Mouse (Mus musculus): ENCODE data around the gene Spns3. TPM values are rescaled to one million over a fixed set of nuclear protein-coding genes. Genes with fewer than 3 reads are reported as not detected.

Spns3 gene
- polyA plus RNA-seq, 1 experiment from 2014 or later, result 0.95 TPM

- no peak overlapping the region for H3K27ac ChIP-seq (replicated peaks)
- H3K9ac ChIP-seq, result no peak overlapping the region
- H3K9me3 ChIP-seq (replicated peaks), result no peaks in the 10 kb centered on the region
- no peaks in the 10 kb centered on the region for H3K36me3 ChIP-seq
- H3K4me3 ChIP-seq (replicated peaks), result no peak overlapping the region
- no peak overlapping the region for H3K4me2 ChIP-seq (replicated peaks)
- no peak for ATAC-seq (ENCODE audit: insufficient number of reproducible peaks, low FRiP score, low TSS enrichment, low read depth)
- 85% methylated on average over 3 of the region's 3 CpGs for WGBS
- no peaks in the 10 kb centered on the region for H3K27me3 ChIP-seq
- H3K4me1 ChIP-seq, result no peaks in the 10 kb centered on the region
These were observed 17.4 kb downstream of the Spns3 start for GRCm38 (mm10) chr11:72532890-72533289.

- ATAC-seq (ENCODE audit: insufficient number of reproducible peaks, low FRiP score, low TSS enrichment, low read depth), result no peak
- no peaks in the 10 kb centered on the region for H3K27me3 ChIP-seq
- no peak overlapping the region for H3K4me2 ChIP-seq (replicated peaks)
- no peaks in the 10 kb centered on the region for H3K36me3 ChIP-seq
- H3K9ac ChIP-seq, result no peak overlapping the region
- H3K9me3 ChIP-seq (replicated peaks), result no peaks in the 10 kb centered on the region
- no peaks in the 10 kb centered on the region for H3K4me1 ChIP-seq
- H3K27ac ChIP-seq (replicated peaks), result no peak overlapping the region
- no peak overlapping the region for H3K4me3 ChIP-seq (replicated peaks)
- WGBS, result 67% methylated on average over 1 of the region's 1 CpGs
These were observed 18.7 kb downstream of the Spns3 start for GRCm38 (mm10) chr11:72531632-72532031.

DNA sequence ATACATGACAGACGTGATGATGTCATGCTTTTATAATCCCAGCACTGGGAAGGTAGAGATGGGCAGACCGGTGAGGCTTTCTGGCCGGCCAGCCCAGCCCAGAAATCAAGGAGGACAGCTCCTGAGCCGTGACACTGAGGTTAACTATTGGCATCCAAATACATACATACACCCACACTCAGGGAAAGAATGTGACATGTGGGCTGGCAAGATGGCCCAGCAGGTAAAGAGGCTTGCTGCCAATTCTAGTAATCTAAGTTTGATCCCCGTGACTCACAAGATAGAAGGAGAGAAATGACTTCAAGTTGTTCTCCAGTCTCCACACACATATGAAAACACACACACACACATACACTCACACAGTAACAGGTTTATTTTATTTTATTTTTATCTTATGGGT is 19.2 kb downstream of the Spns3 start:
- WGBS, result 69% methylated on average over 5 of the region's 5 CpGs
- Histone ChIP-seq H3K4me1 (no peaks in the 10 kb centered on the region), H3K36me3 (no peaks in the 10 kb centered on the region), H3K4me3 (replicated peaks) (no peak overlapping the region), H3K4me2 (replicated peaks) (no peak overlapping the region), H3K9me3 (replicated peaks) (no peaks in the 10 kb centered on the region), H3K9ac (no peak overlapping the region), H3K27me3 (no peaks in the 10 kb centered on the region), H3K27ac (replicated peaks) (no peak overlapping the region)
- no peak for ATAC-seq (ENCODE audit: insufficient number of reproducible peaks, low FRiP score, low TSS enrichment, low read depth)

- no peaks in the 10 kb centered on the region for H3K9me3 ChIP-seq (replicated peaks)
- H3K4me3 ChIP-seq (replicated peaks), result no peak overlapping the region
- H3K4me1 ChIP-seq, result no peaks in the 10 kb centered on the region
- no peak for ATAC-seq (ENCODE audit: insufficient number of reproducible peaks, low FRiP score, low TSS enrichment, low read depth)
- no peaks in the 10 kb centered on the region for H3K36me3 ChIP-seq
- WGBS, result 82% methylated on average over 4 of the region's 4 CpGs
- no peak overlapping the region for H3K9ac ChIP-seq
- no peaks in the 10 kb centered on the region for H3K27me3 ChIP-seq
- H3K27ac ChIP-seq (replicated peaks), result no peak overlapping the region
- H3K4me2 ChIP-seq (replicated peaks), result no peak overlapping the region
These were observed 24.1 kb downstream of the Spns3 start for GRCm38 (mm10) chr11:72526190-72526589.

- Histone ChIP-seq H3K4me1 (no peaks in the 10 kb centered on the region), H3K27ac (replicated peaks) (no peak overlapping the region), H3K4me3 (replicated peaks) (no peak overlapping the region), H3K9ac (no peak overlapping the region), H3K4me2 (replicated peaks) (no peak overlapping the region), H3K36me3 (no peaks in the 10 kb centered on the region), H3K27me3 (no peaks in the 10 kb centered on the region), H3K9me3 (replicated peaks) (no peaks in the 10 kb centered on the region)
- ATAC-seq (ENCODE audit: insufficient number of reproducible peaks, low FRiP score, low TSS enrichment, low read depth), result no peak
- 54% methylated on average over 4 of the region's 4 CpGs for WGBS
These were observed 26.6 kb downstream of the Spns3 start for GRCm38 (mm10) chr11:72523711-72524110.

DNA sequence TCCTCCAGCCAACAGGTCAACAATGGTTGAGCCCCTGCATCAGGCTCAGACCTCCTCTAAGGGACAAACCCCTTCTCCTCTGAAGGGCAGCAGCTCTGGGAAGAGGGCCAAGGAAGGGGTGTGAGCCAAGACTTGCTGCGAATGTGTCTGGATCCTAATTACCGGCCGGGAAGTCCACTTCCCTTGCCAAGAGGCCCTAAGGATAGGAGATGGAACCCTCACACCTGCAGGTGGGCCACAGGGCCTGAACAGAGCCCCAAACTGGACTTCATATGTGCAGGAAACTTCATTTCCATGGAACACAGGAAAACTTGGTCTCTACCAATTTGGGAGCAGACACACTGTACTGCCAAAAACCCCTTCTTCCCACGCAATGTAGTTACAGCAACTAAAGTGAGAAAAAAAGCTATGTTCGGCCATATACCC is 27.7 kb downstream of the Spns3 start:
- no peak overlapping the region for H3K27ac ChIP-seq (replicated peaks)
- H3K9me3 ChIP-seq (replicated peaks), result no peaks in the 10 kb centered on the region
- H3K36me3 ChIP-seq, result no peaks in the 10 kb centered on the region
- no peaks in the 10 kb centered on the region for H3K27me3 ChIP-seq
- WGBS, result 63% methylated on average over 5 of the region's 5 CpGs
- ATAC-seq (ENCODE audit: insufficient number of reproducible peaks, low FRiP score, low TSS enrichment, low read depth), result no peak
- H3K9ac ChIP-seq, result no peak overlapping the region
- no peaks in the 10 kb centered on the region for H3K4me1 ChIP-seq
- H3K4me3 ChIP-seq (replicated peaks), result no peak overlapping the region
- no peak overlapping the region for H3K4me2 ChIP-seq (replicated peaks)

- ATAC-seq (ENCODE audit: insufficient number of reproducible peaks, low FRiP score, low TSS enrichment, low read depth), result no peak
- Histone ChIP-seq H3K9ac (no peak overlapping the region), H3K4me1 (no peaks in the 10 kb centered on the region), H3K27me3 (no peaks in the 10 kb centered on the region), H3K4me3 (replicated peaks) (no peak overlapping the region), H3K36me3 (no peaks in the 10 kb centered on the region), H3K9me3 (replicated peaks) (no peaks in the 10 kb centered on the region), H3K27ac (replicated peaks) (no peak overlapping the region), H3K4me2 (replicated peaks) (no peak overlapping the region)
- WGBS, result 71% methylated on average over 5 of the region's 5 CpGs
These were observed 28.4 kb downstream of the Spns3 start for GRCm38 (mm10) chr11:72521598-72522541.

GRCm38 (mm10) chr11:72519895-72520294 is 30.4 kb downstream of the Spns3 start:
- H3K36me3 ChIP-seq, result no peaks in the 10 kb centered on the region
- H3K9me3 ChIP-seq (replicated peaks), result no peaks in the 10 kb centered on the region
- H3K4me3 ChIP-seq (replicated peaks), result no peak overlapping the region
- H3K9ac ChIP-seq, result no peak overlapping the region
- no peak overlapping the region for H3K4me2 ChIP-seq (replicated peaks)
- no peaks in the 10 kb centered on the region for H3K27me3 ChIP-seq
- H3K4me1 ChIP-seq, result no peaks in the 10 kb centered on the region
- 66% methylated on average over 3 of the region's 3 CpGs for WGBS
- no peak for ATAC-seq (ENCODE audit: insufficient number of reproducible peaks, low FRiP score, low TSS enrichment, low read depth)
- H3K27ac ChIP-seq (replicated peaks), result no peak overlapping the region

- Histone ChIP-seq H3K36me3 (no peaks in the 10 kb centered on the region), H3K9ac (no peak overlapping the region), H3K4me1 (no peaks in the 10 kb centered on the region), H3K9me3 (replicated peaks) (no peaks in the 10 kb centered on the region), H3K4me2 (replicated peaks) (no peak overlapping the region), H3K27ac (replicated peaks) (no peak overlapping the region), H3K27me3 (no peaks in the 10 kb centered on the region), H3K4me3 (replicated peaks) (no peak overlapping the region)
- 72% methylated on average over 4 of the region's 4 CpGs for WGBS
- no peak for ATAC-seq (ENCODE audit: insufficient number of reproducible peaks, low FRiP score, low TSS enrichment, low read depth)
These were observed 31.1 kb downstream of the Spns3 start for GRCm38 (mm10) chr11:72519189-72519588.

DNA sequence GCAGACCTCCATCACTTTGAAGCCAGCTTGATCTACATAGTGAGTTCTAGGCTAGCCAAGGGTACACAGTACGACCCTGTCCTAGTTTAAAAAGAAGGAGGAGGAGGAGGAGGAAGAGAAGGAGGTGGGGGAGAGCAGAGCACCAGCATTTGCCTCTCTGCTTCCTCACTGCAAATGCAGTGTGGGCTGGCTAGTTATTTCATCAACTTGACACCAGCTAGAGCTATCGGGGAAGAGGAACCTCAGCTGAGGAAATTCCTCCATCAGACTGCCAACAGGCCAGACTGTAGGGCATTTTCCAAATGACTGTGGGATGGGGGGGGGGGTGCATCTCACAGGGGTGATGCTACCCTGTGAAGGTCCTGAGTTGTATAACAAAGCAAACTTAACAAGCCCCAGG is 31.9 kb downstream of the Spns3 start:
- Histone ChIP-seq H3K27ac (replicated peaks) (no peak overlapping the region), H3K27me3 (no peaks in the 10 kb centered on the region), H3K9ac (no peak overlapping the region), H3K4me3 (replicated peaks) (no peak overlapping the region), H3K36me3 (no peaks in the 10 kb centered on the region), H3K9me3 (replicated peaks) (no peaks in the 10 kb centered on the region), H3K4me1 (no peaks in the 10 kb centered on the region), H3K4me2 (replicated peaks) (no peak overlapping the region)
- 38% methylated on average over 2 of the region's 2 CpGs for WGBS
- no peak for ATAC-seq (ENCODE audit: insufficient number of reproducible peaks, low FRiP score, low TSS enrichment, low read depth)

- Histone ChIP-seq H3K36me3 (no peaks in the 10 kb centered on the region), H3K4me1 (no peaks in the 10 kb centered on the region), H3K27ac (replicated peaks) (no peak overlapping the region), H3K4me2 (replicated peaks) (no peak overlapping the region), H3K9me3 (replicated peaks) (no peaks in the 10 kb centered on the region), H3K27me3 (no peaks in the 10 kb centered on the region), H3K4me3 (replicated peaks) (no peak overlapping the region), H3K9ac (no peak overlapping the region)
- no peak for ATAC-seq (ENCODE audit: insufficient number of reproducible peaks, low FRiP score, low TSS enrichment, low read depth)
- 55% methylated on average over 3 of the region's 3 CpGs for WGBS
These were observed 35.3 kb downstream of the Spns3 start for GRCm38 (mm10) chr11:72514967-72515366.

GRCm38 (mm10) chr11:72508651-72509050 is 41.7 kb downstream of the Spns3 start:
- H3K27ac ChIP-seq (replicated peaks), result no peak overlapping the region
- H3K4me3 ChIP-seq (replicated peaks), result no peak overlapping the region
- H3K27me3 ChIP-seq, result no peaks in the 10 kb centered on the region
- ATAC-seq (ENCODE audit: insufficient number of reproducible peaks, low FRiP score, low TSS enrichment, low read depth), result no peak
- no peaks in the 10 kb centered on the region for H3K36me3 ChIP-seq
- no peak overlapping the region for H3K9ac ChIP-seq
- no peaks in the 10 kb centered on the region for H3K9me3 ChIP-seq (replicated peaks)
- H3K4me2 ChIP-seq (replicated peaks), result no peak overlapping the region
- 91% methylated on average over 5 of the region's 5 CpGs for WGBS
- peaks cover 2% of the 10 kb centered on the region for H3K4me1 ChIP-seq
